Mouse (Mus musculus) bone marrow, adult 2 months (tissue): Measurements from ENCODE around the gene Fyttd1. TPM values are rescaled to one million over a fixed set of nuclear protein-coding genes. Genes with fewer than 3 reads are reported as not detected.

Experiments used
- H3K27ac ChIP-seq: fragments of 200-500 bp; 2 replicates; pipeline ENCODE4 v1.5.1; 2012; ENCODE audit warnings: low read depth, mild to moderate bottlenecking, control low read depth, inconsistent platforms, low read length; ENCODE audit not compliant: control insufficient read depth, poor library complexity, insufficient read depth
- H3K4me1 ChIP-seq: fragments of 200-500 bp; 2 replicates; pipeline ENCODE4 v1.6.1; 2011; ENCODE audit warnings: low read length; ENCODE audit not compliant: control insufficient read depth, insufficient read depth
- H3K4me3 ChIP-seq: fragments of 200-500 bp; replicated peaks from 2 replicates; pipeline ENCODE3; 2011; ENCODE audit warnings: mild to moderate bottlenecking, low read depth, low read length, control low read depth; ENCODE audit not compliant: control insufficient read depth
- CTCF ChIP-seq: fragments of 200-500 bp; IDR thresholded peaks from 2 replicates; pipeline ENCODE4 v1.5.1; 2011; ENCODE audit warnings: low read length, control low read depth; ENCODE audit not compliant: control insufficient read depth, insufficient read depth
- POLR2A ChIP-seq: fragments of 200-500 bp; IDR thresholded peaks from 2 replicates; pipeline ENCODE4 v1.6.1; 2011; ENCODE audit warnings: low read depth, mild to moderate bottlenecking, control low read depth, low read length, borderline replicate concordance; ENCODE audit not compliant: control insufficient read depth
- WGBS: fragments of 180-500 bp; shearing (Covaris S2); methylation state at CpG from one replicate; pipeline ENCODE4 v1.1.7; 2018; 5-methylcytosine and 5-hydroxymethylcytosine counted together
- polyA plus RNA-seq: library from polyadenylated mRNA; stranded (reverse); fragments of >200 nt; gene quantifications from 2 replicates; pipeline ENCODE4 v1.2.4, GENCODE M21; 2011; ENCODE audit warnings: low replicate concordance; ENCODE audit not compliant: missing spikeins, insufficient read depth, insufficient read length

The Fyttd1 gene
- polyA plus RNA-seq, 1 experiment: 12.0 TPM

GRCm38 (mm10) chr16:32875847-32876246 lies 1.5 kb upstream of the Fyttd1 start:
- WGBS: 85% methylated on average over 3 of the region's 3 CpGs
- Histone ChIP-seq H3K4me3 (no peak overlapping the region), H3K27ac (no peak overlapping the region), H3K4me1 (no peaks in the 10 kb centered on the region; the same call in 1 of the 2 replicates)
- TF ChIP-seq POLR2A: no peak
- no peak for TF ChIP-seq CTCF

- TF ChIP-seq POLR2A (no peak), CTCF (no peak)
- Histone ChIP-seq H3K4me1 (no peaks in the 10 kb centered on the region; the same call in 1 of the 2 replicates), H3K4me3 (peak overlapping the region; percentile 76), H3K27ac (no peak overlapping the region)
- 3% methylated on average over 9 of the region's 9 CpGs for WGBS
These were observed 469 bp upstream of the Fyttd1 start for GRCm38 (mm10) chr16:32876831-32877230.

GRCm38 (mm10) chr16:32878157-32878598 lies 878 bp downstream of the Fyttd1 start:
- H3K27ac ChIP-seq: no peak overlapping the region
- H3K4me1 ChIP-seq: no peaks in the 10 kb centered on the region; the same call in 1 of the 2 replicates
- WGBS: 1% methylated on average over 34 of the region's 34 CpGs
- TF ChIP-seq CTCF (no peak), POLR2A (no peak)
- H3K4me3 ChIP-seq: peak overlapping the region; percentile 76

GRCm38 (mm10) chr16:32878972-32879926 lies 1.9 kb downstream of the Fyttd1 start:
- no peak overlapping the region for H3K4me3 ChIP-seq
- no peaks in the 10 kb centered on the region for H3K4me1 ChIP-seq
- TF ChIP-seq POLR2A (no peak), CTCF (no peak)
- H3K27ac ChIP-seq: no peak overlapping the region
- WGBS: 85% methylated on average over 14 of the region's 14 CpGs

GRCm38 (mm10) chr16:32881538-32881937 lies 4.2 kb downstream of the Fyttd1 start:
- no peak overlapping the region for H3K27ac ChIP-seq
- H3K4me1 ChIP-seq: no peaks in the 10 kb centered on the region
- 91% methylated on average over 7 of the region's 7 CpGs for WGBS
- H3K4me3 ChIP-seq: no peak overlapping the region
- no peak for TF ChIP-seq POLR2A
- no peak for TF ChIP-seq CTCF

- Histone ChIP-seq H3K27ac (no peak overlapping the region), H3K4me1 (no peaks in the 10 kb centered on the region), H3K4me3 (no peak overlapping the region)
- WGBS: 85% methylated on average over 7 of the region's 7 CpGs
- TF ChIP-seq CTCF (peak; percentile 45; the same call in 1 of the 2 replicates), POLR2A (no peak)
These were observed 10.7 kb downstream of the Fyttd1 start for GRCm38 (mm10) chr16:32887996-32888395.

- WGBS: 76% methylated on average over 2 of the region's 2 CpGs
These were observed 12.6 kb downstream of the Fyttd1 start for GRCm38 (mm10) chr16:32889881-32890280.

GRCm38 (mm10) chr16:32896126-32896525 lies 18.8 kb downstream of the Fyttd1 start:
- TF ChIP-seq POLR2A (no peak), CTCF (no peak)
- Histone ChIP-seq H3K4me1 (no peaks in the 10 kb centered on the region), H3K4me3 (no peak overlapping the region), H3K27ac (no peak overlapping the region)

More at GRCm38 (mm10) chr16:32889881-32890280, 12.6 kb downstream of the Fyttd1 start:
- Histone ChIP-seq H3K4me1 (no peaks in the 10 kb centered on the region), H3K27ac (no peak overlapping the region), H3K4me3 (no peak overlapping the region)
- TF ChIP-seq CTCF (no peak), POLR2A (no peak)

- WGBS: 80% methylated on average over 2 of the region's 2 CpGs
- no peaks in the 10 kb centered on the region for H3K4me1 ChIP-seq
- H3K27ac ChIP-seq: no peak overlapping the region
- H3K4me3 ChIP-seq: no peak overlapping the region
- TF ChIP-seq POLR2A: no peak
- no peak for TF ChIP-seq CTCF
These were observed 24.2 kb downstream of the Fyttd1 start for GRCm38 (mm10) chr16:32901360-32902050.
